12 mouse cellular contexts compared by ENCODE assay signal in genomic region chr3:65927101-65927501, GRCm38 (mm10). TPM values are rescaled to one million over a fixed set of nuclear protein-coding genes. Genes with fewer than 3 reads are reported as not detected.
DNase-seq lines count a peak whose midpoint lies in the region; ATAC-seq and TF ChIP-seq lines count a peak whose summit lies in the region.
"Had no signal": no experiment of that assay in that cellular context is flagged by ENCODE, and none has a peak within 500 bp of the region (broad histone marks: within the 10 kb centered on the region; RNA-seq: fewer than 3 reads in every experiment).

No protein-coding gene starts in this region.

- no peak overlapping the region for H3K9ac ChIP-seq in limb, embryonic 15.5 days
- H3K9ac ChIP-seq: embryonic facial prominence, embryonic 12.5 days; midbrain, embryonic 12.5 days; neural tube, embryonic 12.5 days had no signal

- CTCF ChIA-PET in Patski (lab: Charles Lee): interaction anchor here (0.8 to 4.0 kb wide), 7 partner anchors 10 to 398 kb away, joined by 3 to 47 read pairs (median 5); no protein-coding TSS in a partner anchor

- no peaks in the 10 kb centered on the region for H3K27me3 ChIP-seq in Patski
- H3K27me3 ChIP-seq in limb, embryonic 15.5 days: no peaks in the 10 kb centered on the region
- H3K27me3 ChIP-seq: embryonic facial prominence, embryonic 12.5 days; neural tube, embryonic 12.5 days had no signal

- in situ Hi-C loops in Patski (cut with MboI; ENCODE audit: low pct_unique_long_range_greater_than_20kb): loop anchor here (5.0 to 25.0 kb wide), 5 partner anchors 60 to 1940 kb away; partner anchors contain the start of gene Gmps

- POLR2A ChIA-PET in Patski (lab: Charles Lee): interaction anchor here (0.6 to 2.2 kb wide), 9 partner anchors 23 to 451 kb away, joined by 3 to 7 read pairs (median 4); no protein-coding TSS in a partner anchor

- H3K4me2 ChIP-seq in limb, embryonic 15.5 days: no peak overlapping the region
- H3K4me2 ChIP-seq: embryonic facial prominence, embryonic 12.5 days; midbrain, embryonic 12.5 days; neural tube, embryonic 12.5 days had no signal

- TF ChIP-seq CTCF in gastrocnemius, adult 2 months (IDR thresholded peaks at IDR 0.05): no peak
- no peak for TF ChIP-seq CTCF in Patski (IDR thresholded peaks at IDR 0.05)

- H3K9me3 ChIP-seq in limb, embryonic 15.5 days: no peaks in the 10 kb centered on the region
- H3K9me3 ChIP-seq: embryonic facial prominence, embryonic 12.5 days; midbrain, embryonic 12.5 days; neural tube, embryonic 12.5 days had no signal

- H3K36me3 ChIP-seq in limb, embryonic 15.5 days: no peaks in the 10 kb centered on the region
- H3K36me3 ChIP-seq: embryonic facial prominence, embryonic 12.5 days; midbrain, embryonic 12.5 days; neural tube, embryonic 12.5 days had no signal

- no peak for DNase-seq in gastrocnemius, adult 2 months
- no peak for DNase-seq in gastrocnemius, postnatal 14 days
- DNase-seq in kidney, adult 9 months: peak; percentile 28
- no peak for DNase-seq in kidney, postnatal 14 days
- peak; percentile 90 for DNase-seq in Patski (ENCODE audit: low read depth, low spot score)
- no peak for DNase-seq in spleen, postnatal 14 days (ENCODE audit: low spot score in 2 of 2)

- H3K27ac ChIP-seq in gastrocnemius, adult 2 months: peak overlapping the region; percentile 79
- peak overlapping the region; percentile 67 for H3K27ac ChIP-seq in limb, embryonic 15.5 days
- H3K27ac ChIP-seq: embryonic facial prominence, embryonic 12.5 days; midbrain, embryonic 12.5 days; neural tube, embryonic 12.5 days had no signal

- peaks cover 37% of the 10 kb centered on the region for H3K4me1 ChIP-seq in limb, embryonic 15.5 days

- H3K4me3 ChIP-seq in gastrocnemius, adult 2 months: peak overlapping the region; percentile 43
- no peak overlapping the region for H3K4me3 ChIP-seq in limb, embryonic 15.5 days
- H3K4me3 ChIP-seq: embryonic facial prominence, embryonic 12.5 days; midbrain, embryonic 12.5 days; neural tube, embryonic 12.5 days had no signal

- WGBS in limb, embryonic 15.5 days: 73% methylated on average over 4 of the region's 4 CpGs

- no peak for ATAC-seq in Patski
- ATAC-seq in limb, embryonic 15.5 days (ENCODE audit: insufficient number of reproducible peaks, low FRiP score, low TSS enrichment, low read depth): no peak
- ATAC-seq: CD4-positive, CD25-positive, alpha-beta regulatory T cell, adult 4 months; inflammation-experienced regulatory T-cells, adult 6 months had no signal

- intact Hi-C loops in gastrocnemius, adult 2 months (cut with DNase I): no loop called here
- intact Hi-C loops in gastrocnemius, postnatal 14 days (cut with DNase I; ENCODE audit: low total_unique reads): loop anchor here (10.0 kb wide), 3 partner anchors 252 to 952 kb away; no protein-coding TSS in a partner anchor

RNA-seq across cellular contexts. Expression of gene Ccnl1, which starts 30.9 kb away (rescaled TPM):
- 10 to 100 TPM; 15.5 to 19.0 TPM for total RNA-seq in gastrocnemius, adult 2 months (2021)
- total RNA-seq in gastrocnemius, postnatal 14 days (2021): 10 to 100 TPM; 16.1 to 18.8 TPM
- polyA plus RNA-seq in Patski (2021): 92.3 TPM
- 101 and 110 TPM in 2 replicates for polyA plus RNA-seq in limb, embryonic 15.5 days (2015; fragmentation: Nextera tagmentation; extraction: Ambion mirVana)

Comparison
In these comparisons a context has a peak if more than half of its experiments do, and no peak if none do; other contexts are left out.
1. DNase-seq: peak in kidney, adult 9 months (single experiment) and Patski (single experiment); none in gastrocnemius, adult 2 months (single experiment), gastrocnemius, postnatal 14 days (single experiment), kidney, postnatal 14 days (single experiment) and spleen, postnatal 14 days (0 of 2).